Mouse (Mus musculus): ENCODE data around the gene Mitf.

The Mitf gene

GRCm38 (mm10) chr6:97826642-97827275 is 19.9 kb downstream of the Mitf start:
- DNase-seq (ENCODE audit: low read depth) = no peak

GRCm38 (mm10) chr6:97828021-97828420 is 21.2 kb downstream of the Mitf start:
- DNase-seq (ENCODE audit: low read depth) = no peak

GRCm38 (mm10) chr6:97828822-97829719 is 22.2 kb downstream of the Mitf start:
- peak; percentile 21 for DNase-seq (ENCODE audit: low read depth)

- no peak for DNase-seq (ENCODE audit: low read depth)
Observed at GRCm38 (mm10) chr6:97832501-97832900, 25.6 kb downstream of the Mitf start.

GRCm38 (mm10) chr6:97836176-97836575 is 29.3 kb downstream of the Mitf start:
- DNase-seq (ENCODE audit: low read depth) = no peak

GRCm38 (mm10) chr6:97837711-97838110 is 30.9 kb downstream of the Mitf start:
- no peak for DNase-seq (ENCODE audit: low read depth)

- no peak for DNase-seq (ENCODE audit: low read depth)
Observed at GRCm38 (mm10) chr6:97839568-97839967, 32.7 kb downstream of the Mitf start.

- DNase-seq (ENCODE audit: low read depth) = no peak
Observed at GRCm38 (mm10) chr6:97844112-97844511, 37.3 kb downstream of the Mitf start.

GRCm38 (mm10) chr6:97848191-97848857 is 41.5 kb downstream of the Mitf start:
- DNase-seq (ENCODE audit: low read depth) = no peak

GRCm38 (mm10) chr6:97854236-97854635 is 47.4 kb downstream of the Mitf start:
- DNase-seq (ENCODE audit: low read depth) = no peak

GRCm38 (mm10) chr6:97855420-97856170 is 48.7 kb downstream of the Mitf start:
- DNase-seq (ENCODE audit: low read depth) = no peak

GRCm38 (mm10) chr6:97856502-97856901 is 49.6 kb downstream of the Mitf start:
- DNase-seq (ENCODE audit: low read depth) = no peak

- no peak for DNase-seq (ENCODE audit: low read depth)
Observed at GRCm38 (mm10) chr6:97857690-97858089, 50.8 kb downstream of the Mitf start.

- no peak for DNase-seq (ENCODE audit: low read depth)
Observed at GRCm38 (mm10) chr6:97866575-97866974, 59.7 kb downstream of the Mitf start.

GRCm38 (mm10) chr6:97868005-97868404 is 61.2 kb downstream of the Mitf start:
- no peak for DNase-seq (ENCODE audit: low read depth)

GRCm38 (mm10) chr6:97869953-97870352 is 63.1 kb downstream of the Mitf start:
- peak; percentile 13 for DNase-seq (ENCODE audit: low read depth)

GRCm38 (mm10) chr6:97871296-97872030 is 64.6 kb downstream of the Mitf start:
- no peak for DNase-seq (ENCODE audit: low read depth)

GRCm38 (mm10) chr6:97873102-97873501 is 66.2 kb downstream of the Mitf start:
- no peak for DNase-seq (ENCODE audit: low read depth)

GRCm38 (mm10) chr6:97876990-97877389 is 70.1 kb downstream of the Mitf start:
- DNase-seq (ENCODE audit: low read depth) = no peak

- no peak for DNase-seq (ENCODE audit: low read depth)
Observed at GRCm38 (mm10) chr6:97877492-97877891, 70.6 kb downstream of the Mitf start.

GRCm38 (mm10) chr6:97880363-97880762 is 73.5 kb downstream of the Mitf start:
- DNase-seq (ENCODE audit: low read depth) = no peak

Measured in 416B (cell line).